Mouse (Mus musculus): ENCODE results near the gene Ccz1.

GRCm38 (mm10) chr5:143992661-143993060, 22.0 kb downstream of the Ccz1 start:
- TF ChIP-seq POLR2A (IDR thresholded peaks at IDR 0.05; ENCODE audit: borderline replicate concordance, extremely low read depth, insufficient read depth, insufficient read length, poor library complexity, severe bottlenecking) (no peak), CTCF (IDR thresholded peaks at IDR 0.05; ENCODE audit: borderline replicate concordance, extremely low read depth, insufficient read depth, insufficient read length) (no peak)
